Mouse (Mus musculus) cerebellum, postnatal 4 days (tissue): ENCODE data around the gene Prss8.
A peak's percentile ranks its signal among the peaks of the same experiment; 100 is the strongest.
"Not testable (repeated sequence)": the region's sequence is repeated elsewhere in the genome, so short reads cannot be mapped to it uniquely, and the experiment has no call there.

ENCODE experiments used
- DNase-seq, 2 experiments: peaks; one replicate each; pipeline ENCODE4 v3.0.0; 2022; ENCODE audit warnings: low spot score in 2 of 2, mixed read lengths in 1 of 2

Prss8 gene

DNA sequence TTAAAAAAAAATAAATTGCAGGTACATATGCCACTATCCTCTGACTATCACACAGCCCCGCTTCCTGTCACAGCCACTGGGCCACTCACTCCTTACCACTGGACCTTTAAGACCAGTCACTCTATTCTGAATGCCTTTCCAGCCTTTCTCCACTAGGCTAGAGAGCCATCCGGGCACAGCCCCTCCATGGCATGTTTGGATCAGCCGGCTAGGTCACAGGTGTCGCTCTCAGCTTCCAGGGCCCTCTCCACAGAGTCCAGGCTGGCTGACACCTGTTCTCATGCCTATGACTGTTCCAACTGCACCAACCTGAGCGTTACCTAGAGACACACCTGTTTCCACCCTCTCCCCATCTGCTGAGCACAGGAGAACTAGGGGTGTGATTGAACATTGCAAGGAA, 1.3 kb downstream of the Prss8 start:
- DNase-seq: no peak

DNA sequence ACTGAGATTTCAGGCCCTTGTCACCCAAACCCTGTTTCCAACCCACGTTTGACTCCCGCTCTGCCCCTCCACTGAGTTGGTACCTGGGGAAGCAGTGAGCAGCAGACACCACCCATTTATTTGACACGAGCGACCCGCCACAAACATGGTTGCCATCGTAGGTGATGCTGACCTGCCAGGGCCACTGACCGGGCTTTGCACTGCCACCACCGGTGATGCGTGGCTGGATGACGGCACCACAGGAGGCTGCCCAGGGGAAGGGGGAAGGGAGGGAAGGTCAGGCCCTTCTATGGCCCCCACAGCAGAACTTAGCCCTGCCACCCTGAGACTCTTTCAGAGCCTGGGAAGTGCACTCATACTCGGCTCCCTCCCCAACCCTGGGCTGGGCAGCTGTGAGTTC, 2.2 kb downstream of the Prss8 start:
- no peak for DNase-seq

DNA sequence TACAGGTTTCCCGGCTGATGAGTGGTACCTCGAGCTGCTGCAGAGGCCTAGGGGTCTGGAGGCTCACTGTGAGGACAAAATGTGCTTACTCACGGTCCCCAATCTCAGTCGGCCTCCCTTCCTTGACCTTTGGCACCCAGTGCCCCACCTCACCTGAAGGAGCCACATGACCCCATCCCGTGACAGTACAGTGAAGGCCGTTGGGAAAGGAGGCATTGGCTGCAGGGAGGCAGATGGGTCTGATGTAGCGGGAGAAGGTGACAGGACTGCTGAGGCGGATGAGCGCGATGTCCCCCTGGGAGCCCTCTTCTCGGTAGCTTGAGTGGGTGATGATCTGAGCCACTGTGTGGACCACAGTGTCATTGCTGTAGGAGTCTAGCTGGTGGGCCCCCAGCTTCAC, 3.1 kb downstream of the Prss8 start:
- DNase-seq: no peak

DNA sequence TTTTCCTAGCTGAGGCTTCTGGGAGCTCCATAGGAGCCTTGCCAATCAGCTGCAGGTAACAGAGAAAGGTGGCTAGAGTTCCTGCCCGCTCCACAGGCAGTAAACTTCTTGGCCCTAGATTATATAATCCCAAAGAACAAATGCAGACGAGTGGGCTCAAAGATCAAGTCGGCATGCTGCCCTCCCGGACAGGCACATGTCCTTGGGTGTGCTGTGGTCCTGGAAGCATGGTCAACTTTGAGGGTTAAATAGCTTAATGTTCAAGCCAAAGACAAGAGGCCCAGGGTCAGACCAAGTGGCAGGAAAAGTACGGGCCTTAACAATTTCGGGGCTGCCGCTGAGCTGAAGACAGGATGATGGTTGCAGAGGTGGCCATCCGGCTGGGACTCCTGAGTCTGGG, 3.8 kb downstream of the Prss8 start:
- DNase-seq: no peak

DNA sequence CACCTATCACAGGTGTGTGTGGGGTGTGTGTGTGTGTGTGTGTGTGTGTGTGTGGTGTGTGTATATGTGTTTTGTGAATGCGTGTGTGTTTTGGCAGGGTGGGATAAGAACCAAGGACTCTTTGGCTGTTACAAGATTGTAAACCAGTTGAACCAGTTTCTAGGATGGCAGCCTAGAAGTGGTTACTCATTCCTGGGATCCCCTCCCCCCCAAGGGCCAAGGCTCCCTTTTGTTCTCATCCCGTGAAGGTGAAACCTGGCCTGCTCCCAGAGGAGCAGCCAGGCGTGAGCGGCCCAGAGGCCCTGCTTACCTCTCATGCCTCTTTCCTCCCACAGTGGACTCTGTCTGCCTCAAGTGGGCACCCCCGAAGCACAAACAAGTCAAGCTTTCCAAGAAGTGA, 4.7 kb downstream of the Prss8 start:
- DNase-seq: no peak

DNA sequence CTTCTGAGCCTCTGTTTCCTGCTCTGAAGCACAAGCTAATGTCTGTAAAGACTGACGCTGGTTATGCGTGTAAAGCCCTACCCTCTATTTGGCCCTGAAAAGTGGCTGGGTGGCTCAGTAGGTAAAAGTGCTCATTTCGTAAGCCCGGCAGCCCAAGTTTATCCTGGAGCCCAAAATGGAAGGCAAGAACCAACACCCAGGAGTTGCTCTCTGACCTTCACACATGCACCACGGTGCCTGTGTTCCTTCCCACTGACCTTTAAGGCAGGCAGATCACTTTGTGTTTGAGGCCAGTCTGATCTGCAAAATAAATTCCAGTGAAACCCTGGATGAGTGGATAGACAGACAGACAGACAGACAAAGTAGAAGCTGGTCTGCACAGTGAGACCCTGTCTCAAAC, 6.2 kb downstream of the Prss8 start:
- no peak for DNase-seq

DNA sequence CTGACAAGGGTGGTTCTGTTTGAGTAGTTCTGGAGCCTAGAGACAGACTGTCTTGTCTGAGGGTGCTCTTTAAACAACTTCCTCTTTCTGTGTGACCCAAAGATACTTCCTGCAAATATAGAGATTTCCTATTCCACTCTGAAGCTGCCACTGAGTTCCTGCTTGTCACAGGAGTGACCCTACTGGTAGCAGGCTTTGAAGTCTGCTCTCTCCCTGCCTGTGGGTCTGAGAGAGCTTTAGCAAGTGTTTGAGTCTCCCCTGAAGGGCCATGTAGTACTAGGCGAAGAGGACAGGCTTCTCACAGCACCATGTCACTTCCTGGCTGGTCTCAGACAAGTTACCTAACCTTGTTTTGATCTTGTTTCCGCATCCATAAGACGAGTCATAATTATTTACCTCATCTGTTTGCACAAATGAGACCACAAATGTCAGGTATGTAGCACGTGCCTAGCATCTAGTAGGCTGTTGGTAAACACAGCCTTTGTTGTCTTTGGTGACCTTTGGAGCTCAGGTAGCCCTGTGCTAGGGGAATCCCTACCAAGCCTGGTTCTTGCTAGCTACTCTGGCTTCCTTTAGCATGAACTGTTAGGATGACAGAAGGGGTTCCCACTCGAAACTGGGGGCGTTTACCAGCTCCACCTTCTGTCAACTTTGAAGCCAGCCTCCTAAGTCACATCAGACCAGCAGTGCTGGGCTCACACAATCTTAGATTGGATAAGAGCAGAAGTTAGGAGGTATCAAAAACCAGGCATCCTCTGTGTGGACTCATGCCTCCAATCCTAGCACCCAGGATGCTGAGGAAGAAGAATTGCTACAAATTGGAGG, 7.2 kb downstream of the Prss8 start:
- DNase-seq: no peak

DNA sequence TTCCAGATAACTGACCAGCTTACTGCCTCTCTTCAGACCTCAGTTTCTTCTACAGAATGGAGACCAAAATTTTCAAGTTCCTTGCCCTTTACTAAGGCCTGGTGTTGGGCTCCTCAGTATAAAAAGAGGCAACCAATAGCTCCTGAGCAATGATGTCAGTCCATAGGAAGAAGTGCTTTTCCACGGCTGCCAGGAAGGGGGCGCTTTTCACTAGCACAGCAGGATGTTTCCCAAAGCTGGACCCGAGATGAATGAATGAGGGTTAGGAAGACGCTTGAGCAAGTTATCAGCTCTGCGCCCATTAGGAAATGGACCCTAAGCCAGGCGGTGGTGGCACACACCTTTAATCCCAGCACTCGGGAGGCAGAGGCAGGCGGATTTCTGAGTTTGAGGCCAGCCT, 8.4 kb downstream of the Prss8 start:
- DNase-seq: no peak

DNA sequence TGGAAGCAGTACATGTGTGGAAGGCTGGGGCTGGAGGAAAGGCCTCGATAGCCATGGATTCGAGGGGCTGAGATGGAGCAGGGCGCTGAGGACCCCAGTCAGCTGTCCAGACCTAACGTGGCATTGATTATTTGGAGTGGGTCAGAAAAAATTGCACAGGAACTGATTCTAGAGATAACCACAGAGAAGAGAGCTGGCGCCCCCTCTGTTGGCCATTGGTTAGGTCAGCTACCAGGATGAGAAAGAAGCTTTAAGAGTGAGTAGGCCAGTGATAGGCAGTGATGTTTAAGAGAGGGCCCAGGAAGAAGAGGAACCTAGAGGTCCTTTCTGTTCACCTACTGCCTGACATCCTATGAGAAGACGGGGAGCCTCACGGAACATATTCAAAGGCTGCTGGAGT, 10.6 kb downstream of the Prss8 start:
- DNase-seq: no peak

DNA sequence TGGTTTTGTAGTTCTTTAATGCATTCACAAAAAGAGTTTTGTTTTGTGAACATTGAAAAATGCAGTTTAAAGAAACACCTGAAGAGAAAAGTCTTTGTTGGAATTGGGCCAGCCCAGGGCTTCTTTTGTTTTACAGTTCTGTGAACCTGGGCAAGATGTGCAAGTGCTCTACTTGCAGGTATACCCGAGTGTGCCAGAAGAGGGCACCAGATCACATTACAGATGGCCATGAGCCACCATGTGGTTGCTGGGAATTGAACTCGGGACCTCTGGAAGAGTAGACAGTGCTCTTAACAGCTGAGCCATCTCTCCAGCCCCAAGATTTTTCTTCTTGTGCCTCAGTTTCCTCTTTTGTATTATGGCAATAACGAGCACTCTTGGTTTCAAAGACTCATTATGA, 11.7 kb downstream of the Prss8 start:
- DNase-seq: peak in 1 of 2 experiments; percentile 39

DNA sequence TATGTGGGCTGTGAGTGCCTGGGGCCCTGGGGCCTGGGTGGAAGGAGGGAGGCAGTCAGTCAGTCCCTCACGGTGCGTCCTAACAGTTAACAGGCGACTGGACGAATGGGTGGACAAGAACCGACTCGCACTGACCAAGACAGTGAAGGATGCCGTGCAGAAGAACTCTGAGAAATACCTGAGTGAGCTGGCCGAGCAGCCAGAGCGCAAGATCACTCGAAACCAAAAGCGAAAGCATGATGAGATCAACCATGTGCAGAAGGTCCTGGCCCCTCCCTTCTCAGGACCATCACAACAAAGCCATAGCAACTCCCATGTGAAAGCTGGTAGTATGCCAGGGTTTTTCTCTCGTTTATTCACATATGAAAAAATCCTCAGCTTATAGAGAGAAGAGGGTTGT, 14.6 kb downstream of the Prss8 start:
- DNase-seq: no peak

DNA sequence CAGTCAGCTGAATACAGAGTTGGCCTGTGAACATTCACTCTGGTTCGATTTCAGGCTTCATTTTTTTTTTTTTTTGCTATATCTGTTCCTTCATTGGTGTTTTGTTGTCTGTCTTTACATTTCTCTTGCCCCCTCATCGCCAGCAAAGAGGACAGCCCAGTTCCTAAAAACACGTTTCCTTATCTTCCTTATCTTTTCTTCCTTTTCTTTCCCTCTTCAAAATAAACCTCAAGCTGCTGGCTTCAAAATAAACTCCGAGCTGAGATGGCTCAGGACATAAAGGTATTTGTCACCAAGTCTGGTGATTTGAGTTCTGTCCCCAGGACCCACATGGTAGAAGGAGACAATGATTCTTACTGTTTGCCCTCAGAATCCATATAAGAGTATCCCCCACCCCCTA, 17.0 kb downstream of the Prss8 start:
- DNase-seq: no peak

DNA sequence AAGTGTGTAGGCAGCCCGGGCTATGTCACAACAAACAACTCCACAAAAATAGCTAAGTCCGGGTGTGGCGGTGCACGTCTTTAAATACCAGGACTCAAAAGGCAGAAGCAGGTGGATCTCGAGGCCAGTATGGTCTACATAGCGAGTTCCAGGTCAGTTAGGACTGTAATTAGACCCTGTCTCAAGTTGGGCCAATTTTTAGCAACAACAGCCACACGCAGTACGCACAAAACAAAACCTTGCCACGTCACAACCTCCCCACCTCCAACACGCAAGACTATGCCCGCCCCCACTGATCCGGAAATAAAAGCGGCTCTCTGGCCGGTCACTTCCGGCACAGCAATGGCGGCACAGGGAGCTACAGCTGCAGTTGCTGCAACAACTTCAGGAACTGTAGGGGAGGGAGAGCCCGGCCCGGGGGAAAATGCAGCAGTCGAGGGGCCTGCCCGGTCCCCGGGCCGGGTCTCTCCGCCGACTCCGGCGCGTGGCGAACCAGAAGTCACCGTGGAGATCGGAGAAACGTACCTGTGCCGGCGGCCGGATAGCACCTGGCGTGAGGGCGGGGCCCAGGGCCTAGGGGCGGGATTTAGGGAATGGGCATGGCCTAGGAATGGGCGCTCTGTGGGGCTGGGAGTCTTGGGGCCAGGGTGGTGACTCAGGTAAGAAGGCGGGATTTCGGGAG, 17.6 kb downstream of the Prss8 start, which contains the start of gene Kat8:
Gene Kat8 (plus strand): TSS at position 327 of the 682 bp plus-strand sequence.
- peak; percentile 61 to 83 for DNase-seq

DNA sequence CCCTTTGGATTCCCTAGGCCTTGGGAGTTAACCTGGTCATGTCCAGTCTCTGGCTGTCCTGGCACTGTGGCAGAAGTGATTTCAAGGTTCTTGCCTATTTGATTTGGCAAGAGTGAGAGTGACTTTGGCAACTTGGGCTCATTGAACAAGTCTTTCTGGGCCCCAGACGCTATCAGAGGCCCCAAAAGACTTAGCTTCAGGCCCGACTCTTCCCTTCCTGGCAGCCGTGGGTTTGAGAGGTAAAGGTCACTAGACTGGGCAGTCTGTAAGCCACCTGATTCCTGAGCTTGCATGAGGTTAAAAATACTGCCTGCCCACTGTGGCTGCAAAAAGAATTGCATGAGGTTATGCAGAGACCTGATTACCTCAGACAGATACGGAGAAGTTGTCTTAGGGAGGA, 21.2 kb downstream of the Prss8 start:
- DNase-seq: no peak

DNA sequence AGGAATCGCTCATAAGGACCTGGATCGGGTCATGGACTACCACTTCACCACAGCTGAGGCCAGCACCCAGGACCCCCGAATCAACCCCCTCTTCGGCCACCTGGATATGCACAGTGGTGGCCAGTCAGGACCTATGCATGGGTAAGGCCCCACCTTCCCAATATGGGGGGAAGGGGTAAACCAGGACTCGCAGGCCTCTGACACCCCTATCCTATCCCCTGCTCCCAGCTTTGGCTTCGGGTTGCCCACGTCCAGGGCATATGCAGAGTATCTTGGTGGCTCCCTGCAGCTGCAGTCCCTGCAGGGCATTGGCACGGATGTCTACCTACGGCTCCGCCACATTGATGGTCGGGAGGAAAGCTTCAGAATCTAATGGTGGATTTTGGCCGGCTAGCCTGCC, 22.0 kb downstream of the Prss8 start:
- DNase-seq: no peak

DNA sequence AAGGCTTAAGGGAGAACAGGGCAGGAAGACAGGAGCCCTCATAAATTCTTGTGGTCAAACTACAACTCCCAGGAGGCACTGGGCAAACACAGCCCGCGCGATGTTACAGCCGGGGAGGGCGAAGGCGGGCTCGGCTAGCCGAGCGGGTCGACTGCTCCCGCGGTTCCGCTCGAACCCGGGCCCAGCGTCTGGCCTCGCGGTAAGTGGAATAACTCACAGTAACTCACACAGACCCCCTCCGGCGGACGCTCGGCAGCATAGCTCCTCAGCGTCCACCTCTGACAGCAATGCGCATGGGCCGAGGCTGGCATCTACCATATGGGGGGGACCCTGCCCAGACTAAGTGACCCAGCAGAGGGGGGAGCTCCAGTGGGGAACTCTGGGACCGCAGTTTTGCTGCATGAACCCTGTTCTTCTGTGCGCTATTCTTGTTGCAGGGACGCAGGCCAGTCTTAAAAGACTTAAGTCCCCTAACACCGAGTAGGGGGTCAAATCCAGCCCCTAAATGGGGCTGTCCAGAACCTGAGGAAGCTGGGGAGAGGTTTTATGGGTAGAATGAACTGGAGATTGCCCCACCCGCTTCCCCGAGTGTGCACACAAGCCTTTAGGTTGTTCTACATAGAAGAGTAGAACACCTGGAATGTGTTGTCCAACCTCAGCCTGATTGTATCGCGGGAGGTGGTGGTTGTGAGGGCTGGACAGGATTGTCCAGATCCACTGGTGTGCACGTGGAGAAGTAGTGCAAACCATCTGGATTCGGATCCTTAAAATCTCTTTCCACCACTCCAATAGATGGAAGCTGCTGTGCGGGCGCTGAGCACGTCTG, 25.7 kb downstream of the Prss8 start, which contains the start of gene Bckdk:
Gene Bckdk (plus strand): TSS at position 112 of the 826 bp plus-strand sequence.
- peak; percentile 54 to 78 for DNase-seq

DNA sequence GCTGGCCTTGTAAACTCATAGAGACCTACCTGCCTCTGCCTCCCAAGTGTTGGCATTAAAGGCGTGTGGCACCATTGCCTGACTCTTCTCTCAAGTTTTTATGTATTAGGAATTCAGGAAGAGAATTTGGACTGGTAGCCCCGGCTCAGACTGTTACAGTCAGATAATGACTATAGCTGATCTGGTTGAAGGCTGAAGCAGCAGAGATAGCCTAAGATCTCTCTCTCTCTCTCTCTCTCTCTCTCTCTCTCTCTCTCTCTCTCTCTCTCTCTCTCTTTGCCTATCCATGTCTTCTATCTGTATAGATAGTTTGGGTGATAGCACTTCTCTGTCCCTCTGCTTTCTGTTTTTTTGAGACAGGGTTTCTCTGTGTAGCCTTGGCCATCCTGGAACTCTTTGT, 28.1 kb downstream of the Prss8 start:
- DNase-seq: no peak

DNA sequence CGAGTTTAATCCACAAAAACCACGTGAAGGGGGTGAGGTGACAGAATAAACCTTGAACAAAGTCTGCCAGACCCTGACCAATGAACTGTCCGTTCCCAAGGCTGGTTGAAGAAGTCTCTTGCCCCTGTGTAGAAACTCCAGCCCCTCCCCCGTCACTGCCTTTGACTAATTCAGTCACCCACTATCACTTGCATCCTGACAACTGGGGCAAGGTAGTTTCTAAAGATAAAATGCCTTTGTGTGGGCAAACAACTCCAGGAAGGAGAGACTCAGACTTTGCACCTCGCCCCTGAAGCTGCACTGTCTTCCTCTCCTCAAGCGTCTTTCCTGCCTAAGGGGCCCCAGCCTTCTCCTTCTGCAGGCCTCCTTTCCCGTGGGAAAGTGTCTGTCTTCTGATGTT, 29.9 kb downstream of the Prss8 start:
- DNase-seq: no peak

DNA sequence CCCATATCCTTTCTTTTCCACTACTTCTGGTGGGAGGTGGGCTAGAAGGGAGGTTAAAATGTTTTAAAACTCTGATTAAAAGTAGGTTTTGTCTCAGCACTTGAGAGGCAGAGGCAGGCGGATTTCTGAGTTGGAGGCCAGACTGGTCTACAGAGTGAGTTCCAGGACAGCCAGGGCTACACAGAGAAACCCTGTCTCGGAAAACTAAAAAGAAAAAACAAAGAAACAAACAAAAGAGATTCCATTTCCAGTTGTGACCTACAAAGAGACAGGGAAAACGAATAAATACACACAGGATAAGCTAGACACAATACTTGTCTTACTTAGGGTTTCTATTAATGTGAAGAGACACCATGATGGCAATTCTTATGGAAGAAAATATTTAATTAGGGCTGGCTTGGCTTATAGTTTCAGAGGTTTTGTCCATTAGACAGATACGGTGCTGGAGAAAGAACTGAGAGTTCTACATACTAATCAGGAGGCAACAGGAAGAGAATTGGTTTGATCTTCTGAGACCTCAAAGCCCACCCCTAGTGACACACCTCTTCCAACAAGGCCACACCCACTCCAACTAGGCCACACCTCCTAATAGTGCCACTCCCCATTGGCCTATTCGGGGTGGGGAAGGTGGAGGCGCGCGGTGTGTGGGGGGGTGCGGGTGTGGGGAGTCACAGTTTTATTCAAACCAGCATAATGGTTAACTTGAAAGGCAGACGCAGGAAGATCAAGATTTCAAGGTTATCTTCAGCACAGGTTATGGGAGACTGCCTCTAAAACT, 31.5 kb downstream of the Prss8 start:
- no peak for DNase-seq

DNA sequence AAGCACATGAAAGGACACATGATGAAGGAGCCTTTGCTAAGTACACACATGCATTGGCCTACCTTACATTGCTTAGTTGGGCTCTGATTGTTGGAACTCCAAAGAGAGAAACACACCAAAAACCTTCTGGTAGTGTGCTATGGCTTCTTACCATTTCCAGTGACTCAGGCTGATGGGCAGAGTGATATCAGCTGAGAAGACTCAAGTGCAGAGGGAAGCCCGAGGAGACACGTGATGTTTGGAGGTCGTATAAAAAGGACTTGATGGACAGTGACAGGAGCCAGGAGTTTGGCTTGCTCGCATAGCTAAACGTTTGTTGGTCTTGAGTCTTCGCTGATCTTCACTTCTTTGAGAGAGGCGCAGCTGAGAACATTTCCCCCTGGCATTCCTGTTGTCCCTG, 32.4 kb downstream of the Prss8 start:
- no peak for DNase-seq

DNA sequence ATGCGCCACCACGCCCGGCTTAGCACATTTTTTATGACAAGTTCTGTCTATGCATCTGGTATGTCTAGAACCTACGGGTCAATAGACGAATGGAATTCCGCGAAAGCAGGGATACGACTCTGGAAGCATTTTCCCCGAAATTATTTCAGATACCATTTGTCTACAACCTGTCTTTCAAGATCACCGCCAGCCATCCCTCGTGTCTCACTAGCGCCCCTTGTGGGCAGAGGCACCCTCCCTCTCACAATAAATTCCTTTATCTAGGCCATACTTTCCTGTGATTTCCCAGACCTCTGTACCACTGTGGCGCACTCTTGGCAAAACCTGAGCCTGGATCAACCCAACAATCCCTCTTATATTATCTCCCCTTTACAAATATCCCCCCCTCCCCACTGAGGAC, 33.5 kb downstream of the Prss8 start:
- DNase-seq: peak in 1 of 2 experiments; percentile 59

DNA sequence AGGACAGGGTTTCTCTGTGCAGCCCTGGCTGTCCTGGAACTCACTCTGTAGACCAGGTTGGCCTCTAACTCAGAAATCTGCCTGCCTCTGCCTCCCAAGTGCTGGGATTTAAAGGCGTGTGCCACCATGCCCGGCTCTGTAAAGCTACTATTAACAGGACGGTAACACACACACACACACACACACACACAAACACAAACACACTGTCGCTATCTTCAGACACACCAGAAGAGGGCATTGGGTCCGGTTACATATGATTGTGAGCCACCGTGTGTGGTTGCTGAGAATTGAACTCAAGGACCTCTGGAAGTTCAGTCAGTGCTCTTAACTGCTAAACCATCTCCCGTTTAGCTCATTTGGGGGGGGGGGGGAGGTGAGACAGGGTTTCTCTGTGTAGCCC, 34.0 kb downstream of the Prss8 start:
- DNase-seq: not testable (repeated sequence)
